Mouse (Mus musculus) heart, postnatal 10 days (tissue): ENCODE data around the gene Akt2. TPM values are rescaled to one million over a fixed set of nuclear protein-coding genes. Genes with fewer than 3 reads are reported as not detected.
"Not testable (repeated sequence)": the region's sequence is repeated elsewhere in the genome, so short reads cannot be mapped to it uniquely, and the experiment has no call there.

Experiments used
- DNase-seq, 2 experiments: peaks; one replicate each; pipeline ENCODE4 v3.0.0; 2021
- intact Hi-C: fragments of 180-260 bp; cut with DNase I; formaldehyde crosslinking; loops from one replicate; pipeline ENCODE4 v1.15.1; 2025
- total RNA-seq, 2 experiments: library from RNA; stranded (reverse); gene quantifications; 2 replicates each; pipeline ENCODE4 v1.2.3; 2021

Akt2 gene
- total RNA-seq, 2 experiments from 2014 or later = 171 to 174 TPM

GRCm38 (mm10) chr7:27610370-27610769 lies 19.0 kb downstream of the Akt2 start:
- intact Hi-C loops = no loop called here
- DNase-seq = no peak

GRCm38 (mm10) chr7:27610871-27611270 lies 19.5 kb downstream of the Akt2 start:
- no peak for DNase-seq
- intact Hi-C loops = no loop called here

GRCm38 (mm10) chr7:27612940-27613339 lies 21.6 kb downstream of the Akt2 start:
- DNase-seq = peak; percentile 56 to 59
- intact Hi-C loops = no loop called here

- intact Hi-C loops = no loop called here
- no peak for DNase-seq
These were observed 22.6 kb downstream of the Akt2 start for GRCm38 (mm10) chr7:27613751-27614499.

- no peak for DNase-seq
These were observed 29.7 kb downstream of the Akt2 start for GRCm38 (mm10) chr7:27621028-27621427.

GRCm38 (mm10) chr7:27622234-27622633 lies 30.9 kb downstream of the Akt2 start:
- intact Hi-C loops = no loop called here
- DNase-seq = no peak

More at GRCm38 (mm10) chr7:27621028-27621427, 29.7 kb downstream of the Akt2 start:
- intact Hi-C loops = no loop called here

- no peak for DNase-seq
- intact Hi-C loops = no loop called here
These were observed 33.6 kb downstream of the Akt2 start for GRCm38 (mm10) chr7:27624967-27625366.

GRCm38 (mm10) chr7:27627707-27628106 lies 36.4 kb downstream of the Akt2 start:
- DNase-seq = no peak
- intact Hi-C loops = no loop called here

- DNase-seq = peak; percentile 38 to 44
These were observed 36.8 kb downstream of the Akt2 start for GRCm38 (mm10) chr7:27628190-27628589.

GRCm38 (mm10) chr7:27628816-27629215 lies 37.5 kb downstream of the Akt2 start:
- intact Hi-C loops, DNase-seq: not testable (repeated sequence)

More at GRCm38 (mm10) chr7:27628190-27628589, 36.8 kb downstream of the Akt2 start:
- intact Hi-C loops = no loop called here

- no peak for DNase-seq
- intact Hi-C loops = no loop called here
These were observed 40.1 kb downstream of the Akt2 start for GRCm38 (mm10) chr7:27631439-27631838.

- intact Hi-C loops = no loop called here
- no peak for DNase-seq
These were observed 41.8 kb downstream of the Akt2 start for GRCm38 (mm10) chr7:27633166-27633565.

- no peak for DNase-seq
- intact Hi-C loops = no loop called here
These were observed 43.3 kb downstream of the Akt2 start for GRCm38 (mm10) chr7:27634691-27635090.

- intact Hi-C loops, DNase-seq: not testable (repeated sequence)
These were observed 43.7 kb downstream of the Akt2 start for GRCm38 (mm10) chr7:27635094-27635493.

- no peak for DNase-seq
- intact Hi-C loops = no loop called here
These were observed 53.1 kb downstream of the Akt2 start for GRCm38 (mm10) chr7:27644471-27644870.

- DNase-seq = no peak
- intact Hi-C loops = no loop called here
These were observed 55.2 kb downstream of the Akt2 start for GRCm38 (mm10) chr7:27646516-27646915.

- no peak for DNase-seq
- intact Hi-C loops = no loop called here
These were observed 56.1 kb downstream of the Akt2 start for GRCm38 (mm10) chr7:27647281-27648002.

- DNase-seq = no peak
These were observed 58.4 kb downstream of the Akt2 start for GRCm38 (mm10) chr7:27649723-27650122.

GRCm38 (mm10) chr7:27650949-27651348 lies 59.6 kb downstream of the Akt2 start:
- intact Hi-C loops = loop anchor here (1.0 kb wide), 2 partner anchors 34 to 74 kb away; no protein-coding TSS in a partner anchor
- DNase-seq = peak; percentile 74 to 86

More at GRCm38 (mm10) chr7:27649723-27650122, 58.4 kb downstream of the Akt2 start:
- intact Hi-C loops = no loop called here

- DNase-seq = peak; percentile 52 to 69
- intact Hi-C loops = no loop called here
These were observed 62.5 kb downstream of the Akt2 start, which contains the start of gene Ttc9b for GRCm38 (mm10) chr7:27653681-27654437. Gene Ttc9b, plus strand, starts transcription at chr7:27653915.
